Mouse (Mus musculus) central nervous system, embryonic 11.5 days (tissue): ENCODE data around the gene 9430007A20Rik. TPM values are rescaled to one million over a fixed set of nuclear protein-coding genes. Genes with fewer than 3 reads are reported as not detected.

ENCODE experiments used
- polyA plus RNA-seq: library from polyadenylated mRNA; depleted of rRNA; stranded (reverse); fragments of >200 nt; gene quantifications from 2 replicates; pipeline ENCODE4 v1.2.3, GENCODE M21; 2012; rRNA removed

9430007A20Rik gene
- polyA plus RNA-seq = not detected in 2 replicates

GRCm38 (mm10) chr4:144519522-144519921, at the start of gene 9430007A20Rik:
Gene 9430007A20Rik, plus strand, starts transcription at chr4:144519822.

GRCm38 (mm10) chr4:144565034-144565433, 45.4 kb downstream of the 9430007A20Rik start, which contains the start of gene Gm13124:
Gene Gm13124, minus strand, starts transcription at chr4:144565134.

Other genes with a start within 250 kb of the 9430007A20Rik start
- gene Pramel5, start 239.3 kb upstream of the 9430007A20Rik start, polyA plus RNA-seq = not detected in 2 replicates
- gene Gm13128, start 189.6 kb upstream of the 9430007A20Rik start, polyA plus RNA-seq = not detected in 2 replicates
- not detected in 2 replicates for gene Gm13119, start 161.9 kb upstream of the 9430007A20Rik start, polyA plus RNA-seq
- gene Pramef20, start 141.9 kb upstream of the 9430007A20Rik start, polyA plus RNA-seq = not detected in 2 replicates
- 0.11 and 0.13 TPM in 2 replicates for gene Pramef12, start 111.4 kb upstream of the 9430007A20Rik start, polyA plus RNA-seq
- gene 1700012P22Rik, start 81.0 kb upstream of the 9430007A20Rik start, polyA plus RNA-seq = not detected in 2 replicates
- not detected in 2 replicates for gene Gm9944, start 66.5 kb upstream of the 9430007A20Rik start, polyA plus RNA-seq
- gene Aadacl3, start 56.1 kb upstream of the 9430007A20Rik start, polyA plus RNA-seq = not detected in 2 replicates
- gene Gm13124, start 45.3 kb downstream of the 9430007A20Rik start, polyA plus RNA-seq = not detected in 2 replicates
- gene Aadacl4, start 93.9 kb downstream of the 9430007A20Rik start, polyA plus RNA-seq = not detected in 2 replicates
- not detected in 2 replicates for gene Gm436, start 166.5 kb downstream of the 9430007A20Rik start, polyA plus RNA-seq
- gene Gm13178, start 201.6 kb downstream of the 9430007A20Rik start, polyA plus RNA-seq = not detected in 2 replicates